In the genomic region with DNA sequence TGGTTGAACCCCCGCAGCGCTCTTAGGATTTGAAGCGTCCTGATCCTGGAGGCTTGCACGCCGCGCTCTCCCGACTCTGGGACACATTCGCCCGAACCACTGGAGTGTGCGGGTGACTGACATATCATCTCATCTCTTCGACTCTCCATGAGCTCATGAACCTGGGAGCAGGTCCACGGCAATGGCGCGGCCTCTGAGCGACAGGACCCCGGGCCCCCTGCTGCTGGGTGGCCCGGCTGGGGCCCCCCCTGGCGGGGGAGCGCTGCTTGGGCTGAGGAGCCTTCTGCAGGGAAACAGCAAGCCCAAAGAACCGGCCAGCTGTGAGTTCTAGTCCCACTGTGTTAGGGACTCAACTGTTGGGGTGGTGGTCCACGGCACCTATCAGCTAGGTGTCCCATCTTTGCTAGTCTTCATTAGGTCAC, we compare ENCODE assay signal across 7 mouse cellular contexts. TPM values are rescaled to one million over a fixed set of nuclear protein-coding genes. Genes with fewer than 3 reads are reported as not detected.
DNase-seq lines count a peak whose midpoint lies in the region; ATAC-seq and TF ChIP-seq lines count a peak whose summit lies in the region.

No protein-coding gene starts in this region.

- peak overlapping the region; percentile 83 for H3K9ac ChIP-seq in forebrain, embryonic 13.5 days
- peak overlapping the region; percentile 42 for H3K9ac ChIP-seq in liver, embryonic 11.5 days (ENCODE audit: low read depth, low read length)
- peak overlapping the region; percentile 33 for H3K9ac ChIP-seq in stomach, embryonic 15.5 days

- peak overlapping the region; percentile 82 for H3K4me3 ChIP-seq in lung, adult 2 months (replicated peaks; ENCODE audit: extremely low read depth, low read depth, low read length)
- H3K4me3 ChIP-seq in forebrain, embryonic 13.5 days: peak overlapping the region; percentile 57
- peak overlapping the region; percentile 69 for H3K4me3 ChIP-seq in liver, embryonic 11.5 days (ENCODE audit: low read depth, low read length)
- H3K4me3 ChIP-seq in stomach, embryonic 15.5 days (replicated peaks): peak overlapping the region; percentile 69

- no peak for ATAC-seq in forebrain, embryonic 13.5 days
- no peak for ATAC-seq in liver, embryonic 11.5 days (replicated peaks; ENCODE audit: low FRiP score)
- ATAC-seq in stomach, embryonic 15.5 days (ENCODE audit: insufficient read depth, low FRiP score, low read depth): no peak

- WGBS in lung, adult 2 months: under 1% methylated on average over 21 of the region's 21 CpGs
- WGBS in forebrain, embryonic 13.5 days: under 1% methylated on average over 21 of the region's 21 CpGs
- under 1% methylated on average over 20 of the region's 21 CpGs for WGBS in liver, embryonic 11.5 days
- under 1% methylated on average over 21 of the region's 21 CpGs for WGBS in stomach, embryonic 15.5 days

- TF ChIP-seq POLR2A in lung, adult 2 months (IDR thresholded peaks at IDR 0.05; ENCODE audit: borderline replicate concordance, extremely low read depth, low read depth, low read length): no peak

- peaks cover 9% of the 10 kb centered on the region for H3K36me3 ChIP-seq in forebrain, embryonic 13.5 days (ENCODE audit: poor library complexity, severe bottlenecking)
- H3K36me3 ChIP-seq in liver, embryonic 11.5 days (ENCODE audit: control insufficient read depth, insufficient read depth, low read length): no peaks in the 10 kb centered on the region; the same call in 1 of the 2 replicates
- peaks cover under 1% of the 10 kb centered on the region; the same call in 1 of the 2 replicates for H3K36me3 ChIP-seq in stomach, embryonic 15.5 days

- peaks cover 14% of the 10 kb centered on the region for H3K4me1 ChIP-seq in lung, adult 2 months (ENCODE audit: control insufficient read depth, insufficient read depth, low read length)
- H3K4me1 ChIP-seq in forebrain, embryonic 13.5 days: peaks cover 81% of the 10 kb centered on the region
- peaks cover 44% of the 10 kb centered on the region for H3K4me1 ChIP-seq in liver, embryonic 11.5 days (replicated peaks; ENCODE audit: control insufficient read depth, insufficient read depth, low read length)
- H3K4me1 ChIP-seq in stomach, embryonic 15.5 days: peaks cover 50% of the 10 kb centered on the region

- TF ChIP-seq CTCF in lung, adult 2 months (IDR thresholded peaks at IDR 0.05; ENCODE audit: insufficient read depth, low read length): no peak

- no peaks in the 10 kb centered on the region for H3K9me3 ChIP-seq in forebrain, embryonic 13.5 days (replicated peaks)
- no peaks in the 10 kb centered on the region for H3K9me3 ChIP-seq in liver, embryonic 11.5 days (ENCODE audit: control insufficient read depth, low read length)
- no peaks in the 10 kb centered on the region for H3K9me3 ChIP-seq in stomach, embryonic 15.5 days

- peaks cover 2% of the 10 kb centered on the region; the same call in 1 of the 2 replicates for H3K27me3 ChIP-seq in forebrain, embryonic 13.5 days
- H3K27me3 ChIP-seq in liver, embryonic 11.5 days (replicated peaks; ENCODE audit: control insufficient read depth, insufficient read depth, low read length): peaks cover 13% of the 10 kb centered on the region
- no peaks in the 10 kb centered on the region for H3K27me3 ChIP-seq in stomach, embryonic 15.5 days (replicated peaks)

- peak overlapping the region; percentile 99 for H3K4me2 ChIP-seq in forebrain, embryonic 13.5 days
- H3K4me2 ChIP-seq in liver, embryonic 11.5 days: peak overlapping the region; percentile 100
- H3K4me2 ChIP-seq in stomach, embryonic 15.5 days: peak overlapping the region; percentile 99

- DNase-seq in lung, adult 2 months: no peak
- no peak for DNase-seq in lung, postnatal 36 days
- no peak for DNase-seq in liver, embryonic 11.5 days (ENCODE audit: low spot score)
- no peak for DNase-seq in right cerebral cortex, postnatal 25 days
- no peak for DNase-seq in cerebellum, adult 8-10 months

- H3K27ac ChIP-seq in forebrain, embryonic 13.5 days: peak overlapping the region; percentile 55
- H3K27ac ChIP-seq in liver, embryonic 11.5 days (ENCODE audit: low read depth, low read length): peak overlapping the region; percentile 59
- peak overlapping the region; percentile 95 for H3K27ac ChIP-seq in stomach, embryonic 15.5 days

RNA-seq across cellular contexts. Expression of gene Dbp, which starts 0.6 kb away (rescaled TPM):
- 43.1 and 133 TPM in 2 replicates for polyA plus RNA-seq in lung, adult 2 months (2012; rRNA removed)
- 2.5 and 3.0 TPM in 2 replicates for polyA plus RNA-seq in forebrain, embryonic 13.5 days (2015; fragmentation: Nextera tagmentation; extraction: Ambion mirVana)
- polyA plus RNA-seq in liver, embryonic 11.5 days (2014; fragmentation: Nextera tagmentation; extraction: Ambion mirVana): 1.8 and 1.9 TPM in 2 replicates
- polyA plus RNA-seq in stomach, embryonic 15.5 days (2015; fragmentation: Nextera tagmentation; extraction: Ambion mirVana): 2.8 and 4.4 TPM in 2 replicates

RNA-seq across cellular contexts. Expression of gene Car11, which starts 5.8 kb away (rescaled TPM):
- polyA plus RNA-seq in lung, adult 2 months (2012; rRNA removed): 5.1 and 6.2 TPM in 2 replicates
- polyA plus RNA-seq in forebrain, embryonic 13.5 days (2015; fragmentation: Nextera tagmentation; extraction: Ambion mirVana): 14.9 and 19.8 TPM in 2 replicates
- 1.0 and 1.2 TPM in 2 replicates for polyA plus RNA-seq in liver, embryonic 11.5 days (2014; fragmentation: Nextera tagmentation; extraction: Ambion mirVana)
- polyA plus RNA-seq in stomach, embryonic 15.5 days (2015; fragmentation: Nextera tagmentation; extraction: Ambion mirVana): 9.6 and 10.1 TPM in 2 replicates

RNA-seq across cellular contexts. Expression of gene Rpl18, which starts 9.8 kb away (rescaled TPM):
- polyA plus RNA-seq in lung, adult 2 months (2012; rRNA removed): 1,119 and 1,194 TPM in 2 replicates
- polyA plus RNA-seq in forebrain, embryonic 13.5 days (2015; fragmentation: Nextera tagmentation; extraction: Ambion mirVana): 808 and 823 TPM in 2 replicates
- 1,405 and 1,469 TPM in 2 replicates for polyA plus RNA-seq in liver, embryonic 11.5 days (2014; fragmentation: Nextera tagmentation; extraction: Ambion mirVana)
- polyA plus RNA-seq in stomach, embryonic 15.5 days (2015; fragmentation: Nextera tagmentation; extraction: Ambion mirVana): 954 and 1,069 TPM in 2 replicates

RNA-seq across cellular contexts. Expression of gene Sec1, which starts 11.3 kb away (rescaled TPM):
- polyA plus RNA-seq in lung, adult 2 months (2012; rRNA removed): 3.7 and 4.5 TPM in 2 replicates
- polyA plus RNA-seq in forebrain, embryonic 13.5 days (2015; fragmentation: Nextera tagmentation; extraction: Ambion mirVana): 0.16 and 0.17 TPM in 2 replicates
- polyA plus RNA-seq in liver, embryonic 11.5 days (2014; fragmentation: Nextera tagmentation; extraction: Ambion mirVana): 0.30 and 0.33 TPM in 2 replicates
- polyA plus RNA-seq in stomach, embryonic 15.5 days (2015; fragmentation: Nextera tagmentation; extraction: Ambion mirVana): 3.6 and 4.5 TPM in 2 replicates

RNA-seq across cellular contexts. Expression of gene Sphk2, which starts 12.3 kb away (rescaled TPM):
- polyA plus RNA-seq in lung, adult 2 months (2012; rRNA removed): 59.7 and 62.4 TPM in 2 replicates
- polyA plus RNA-seq in forebrain, embryonic 13.5 days (2015; fragmentation: Nextera tagmentation; extraction: Ambion mirVana): 25.3 and 29.7 TPM in 2 replicates
- polyA plus RNA-seq in liver, embryonic 11.5 days (2014; fragmentation: Nextera tagmentation; extraction: Ambion mirVana): 24.2 and 25.6 TPM in 2 replicates
- polyA plus RNA-seq in stomach, embryonic 15.5 days (2015; fragmentation: Nextera tagmentation; extraction: Ambion mirVana): 35.4 and 36.7 TPM in 2 replicates

Comparison
In these comparisons a context has a peak if more than half of its experiments do, and no peak if none do; other contexts are left out.
1. H3K9ac ChIP-seq: peak in every context shown above with its lines; median percentile 83 in forebrain, embryonic 13.5 days; 42 in liver, embryonic 11.5 days; 33 in stomach, embryonic 15.5 days.